7 mouse cellular contexts compared by ENCODE assay signal in the genomic region with DNA sequence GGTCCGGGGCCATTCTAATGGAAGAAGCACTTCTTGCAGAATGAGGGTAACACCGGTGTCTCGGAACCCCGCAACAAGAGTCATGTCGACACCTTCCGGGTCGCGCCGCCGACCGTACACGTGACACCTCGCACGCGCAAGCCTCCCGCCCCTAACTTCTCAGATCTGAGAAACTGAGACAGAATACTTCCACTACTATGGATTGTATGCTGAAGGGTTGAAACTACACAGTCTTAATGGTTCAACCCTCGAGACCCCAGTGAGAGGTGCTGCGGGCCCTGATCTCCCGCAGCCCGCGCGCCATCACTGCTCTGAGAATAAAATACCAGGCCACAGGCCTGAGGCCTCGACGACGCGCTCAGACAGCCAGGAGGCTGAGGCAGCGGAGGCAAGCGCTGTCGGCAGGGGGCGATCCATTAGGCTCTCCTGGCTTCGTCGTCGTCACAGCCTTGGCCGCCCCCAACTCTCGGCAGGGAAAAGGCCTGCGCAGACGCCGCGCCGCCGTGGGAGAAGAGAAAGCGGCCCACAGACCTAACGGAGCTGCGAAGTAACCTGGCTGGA. TPM values are rescaled to one million over a fixed set of nuclear protein-coding genes. Genes with fewer than 3 reads are reported as not detected.
DNase-seq lines count a peak whose midpoint lies in the region.

No protein-coding gene starts in this region.

- peaks cover 46% of the 10 kb centered on the region for H3K36me3 ChIP-seq in megakaryocyte, embryonic 14.5 days (replicated peaks; ENCODE audit: low read length)

- H3K4me1 ChIP-seq in megakaryocyte, embryonic 14.5 days, result peaks cover 55% of the 10 kb centered on the region

- peak overlapping the region; percentile 93 for H3K4me3 ChIP-seq in megakaryocyte, embryonic 14.5 days (replicated peaks)

- H3K9me3 ChIP-seq in megakaryocyte, embryonic 14.5 days, result no peaks in the 10 kb centered on the region

- peak; percentile 84 for DNase-seq in ZHBTc4 (ENCODE audit: low read depth, low spot score)
- peak; percentile 80 to 81 for DNase-seq in cerebellum, postnatal 14 days
- DNase-seq in gastrocnemius, adult 18-20 months (ENCODE audit: low spot score), result peak; percentile 52
- DNase-seq in induced T-regulatory cell, adult 2 months (ENCODE audit: low read depth), result peak; percentile 90
- DNase-seq in left cerebral cortex, adult 9 months (ENCODE audit: low spot score in 2 of 2), result peak; percentile 35 to 74
- DNase-seq in right cerebral cortex, postnatal 4 days, result peak; percentile 83

- no peaks in the 10 kb centered on the region for H3K27me3 ChIP-seq in megakaryocyte, embryonic 14.5 days (replicated peaks)

RNA-seq across cellular contexts. Expression of a gene that starts 1.9 kb away (rescaled TPM):
- 10 to 100 TPM; 62.1 to 74.1 TPM for total RNA-seq in gastrocnemius, adult 18-20 months (2021)
- polyA plus RNA-seq in megakaryocyte, embryonic 14.5 days (2012; ENCODE audit: insufficient read depth, low replicate concordance), result 70.4 and 414 TPM in 2 replicates

RNA-seq across cellular contexts. Expression of a gene that starts 33.7 kb away (rescaled TPM):
- total RNA-seq in gastrocnemius, adult 18-20 months (2021), result 10 to 100 TPM; 87.2 to 90.6 TPM
- 77.9 and 126 TPM in 2 replicates for polyA plus RNA-seq in megakaryocyte, embryonic 14.5 days (2012; ENCODE audit: insufficient read depth, low replicate concordance)

RNA-seq across cellular contexts. Expression of a gene that starts 46.9 kb away (rescaled TPM):
- under 1 TPM in 1 of 2 experiments, not detected in 1; 0.17 TPM for total RNA-seq in gastrocnemius, adult 18-20 months (2021)
- 1.9 and 3.6 TPM in 2 replicates for polyA plus RNA-seq in megakaryocyte, embryonic 14.5 days (2012; ENCODE audit: insufficient read depth, low replicate concordance)

RNA-seq across cellular contexts. Expression of a gene that starts 55.9 kb away (rescaled TPM):
- total RNA-seq in gastrocnemius, adult 18-20 months (2021), result 1 to 10 TPM; 6.1 to 6.3 TPM
- polyA plus RNA-seq in megakaryocyte, embryonic 14.5 days (2012; ENCODE audit: insufficient read depth, low replicate concordance), result 135 and 166 TPM in 2 replicates

Comparison
In these comparisons a context has a peak if more than half of its experiments do, and no peak if none do; other contexts are left out.
1. Peak in every context shown above with its lines: DNase-seq and H3K4me3 ChIP-seq.